Mouse (Mus musculus): ENCODE measurements at regions not wholly inside any gene's neighbourhood (a gene's known extent, or its start where the extent isn't known, plus 50 kb on each side); places are given as distances from the start of the nearest gene placed in this dataset.

DNA sequence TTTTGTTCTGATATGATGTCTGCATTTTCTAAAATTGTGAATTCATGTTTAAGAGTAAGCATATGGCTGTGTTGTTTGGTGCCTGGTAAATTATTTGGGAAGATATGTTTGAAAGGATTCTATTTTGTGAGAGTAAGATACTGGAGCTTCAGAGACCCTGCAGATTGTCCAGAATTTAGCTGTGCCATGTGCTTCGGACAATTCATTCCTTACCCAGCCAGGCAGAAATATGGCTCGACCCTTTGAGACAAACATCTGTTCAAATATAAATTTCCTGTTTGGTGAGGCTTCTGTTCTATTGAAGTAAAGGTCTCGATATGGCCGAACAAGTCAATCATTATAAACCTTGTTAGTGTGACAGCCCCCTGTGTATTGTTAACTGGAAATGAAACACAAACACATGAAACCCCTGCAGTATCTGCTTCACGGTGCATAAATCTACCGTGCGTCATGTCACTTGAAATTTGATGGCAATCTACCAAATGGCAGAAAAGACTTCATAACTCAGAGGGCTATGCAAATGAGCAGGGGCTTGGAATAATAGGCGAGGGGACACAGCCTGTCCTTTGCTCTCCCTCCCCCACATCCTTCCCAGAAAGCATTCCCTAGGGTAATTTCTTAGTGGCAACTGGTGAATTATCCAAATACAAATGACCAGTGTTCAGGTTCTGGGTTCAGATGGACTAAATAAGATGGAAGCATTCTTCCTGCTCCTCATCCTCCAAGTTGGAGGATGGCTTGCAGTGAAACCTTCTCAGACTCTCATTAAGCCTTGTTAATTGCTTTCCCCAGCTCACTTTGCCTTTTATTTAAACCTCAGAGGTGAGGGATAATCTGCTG, 61.8 kb downstream of the Adcyap1 start:
- DNase-seq (ENCODE audit: low spot score): no peak

GRCm38 (mm10) chr17:93261206-93261504, 62.3 kb downstream of the Adcyap1 start:
- no peak for DNase-seq (ENCODE audit: low spot score)

- no peak for DNase-seq (ENCODE audit: low spot score)
Observed at GRCm38 (mm10) chr17:93306121-93306520, 107.3 kb downstream of the Adcyap1 start.

- no peak for DNase-seq (ENCODE audit: low spot score)
Observed at GRCm38 (mm10) chr17:93312139-93312538, 113.3 kb downstream of the Adcyap1 start.

GRCm38 (mm10) chr17:93312640-93313309, 114.0 kb downstream of the Adcyap1 start:
- DNase-seq (ENCODE audit: low spot score): no peak

DNA sequence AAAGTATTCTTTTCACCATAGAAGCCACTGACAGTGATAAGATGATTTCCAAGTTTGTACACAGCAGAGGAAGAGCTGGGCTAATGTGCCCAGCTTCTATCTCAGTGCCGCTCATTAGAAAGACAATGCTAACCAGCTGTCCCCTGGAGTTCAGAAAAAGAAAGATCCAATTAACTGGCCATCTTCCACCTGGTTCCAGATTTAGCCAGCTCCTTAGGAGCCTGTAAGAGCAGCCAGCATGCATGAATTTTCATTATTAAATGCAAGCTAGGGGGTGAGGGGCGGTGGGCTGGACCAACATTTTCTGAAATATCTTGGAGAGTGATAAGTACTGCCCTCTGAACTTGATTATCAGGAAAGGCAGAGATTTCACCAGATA, 114.5 kb downstream of the Adcyap1 start:
- DNase-seq (ENCODE audit: low spot score): no peak

DNA sequence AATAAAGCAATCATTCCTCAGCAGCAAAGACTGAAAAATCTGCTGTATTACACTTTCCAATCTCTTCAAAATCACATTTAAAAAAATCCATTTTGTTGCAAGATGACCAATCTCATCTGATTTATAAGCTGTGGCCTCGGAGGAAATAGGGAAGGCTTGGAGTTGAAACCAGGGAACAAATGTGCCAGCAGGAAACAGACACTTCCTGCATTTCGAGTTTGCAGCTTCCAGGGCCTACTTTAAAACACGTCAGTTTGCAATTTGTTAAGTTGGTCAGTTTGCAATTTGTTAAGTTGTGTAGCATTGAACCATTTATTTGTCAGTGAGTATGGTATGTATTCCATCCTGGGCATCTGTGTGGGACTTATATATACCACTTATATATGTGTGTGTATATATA, 115.3 kb downstream of the Adcyap1 start:
- DNase-seq (ENCODE audit: low spot score): no peak

DNA sequence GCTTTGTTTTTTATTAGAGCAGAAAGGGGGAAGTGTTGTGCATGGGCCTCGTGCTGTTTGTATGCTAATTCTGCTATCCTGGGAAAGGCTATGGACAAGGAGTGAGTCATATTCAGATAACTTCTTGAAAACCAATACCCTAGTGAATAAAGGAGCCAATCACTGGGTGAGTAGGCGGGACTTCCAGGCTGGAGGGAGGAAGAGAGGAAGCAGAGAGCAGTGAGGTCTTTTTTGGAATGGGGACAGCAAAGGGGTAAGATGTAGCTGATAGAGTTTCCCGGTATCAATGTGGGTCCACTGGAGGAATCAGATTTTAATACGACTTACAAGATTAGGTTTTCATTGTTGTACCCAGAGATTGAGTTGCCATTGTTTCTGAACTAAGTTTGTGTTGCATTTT, 122.7 kb downstream of the Adcyap1 start:
- no peak for DNase-seq (ENCODE audit: low spot score)

DNA sequence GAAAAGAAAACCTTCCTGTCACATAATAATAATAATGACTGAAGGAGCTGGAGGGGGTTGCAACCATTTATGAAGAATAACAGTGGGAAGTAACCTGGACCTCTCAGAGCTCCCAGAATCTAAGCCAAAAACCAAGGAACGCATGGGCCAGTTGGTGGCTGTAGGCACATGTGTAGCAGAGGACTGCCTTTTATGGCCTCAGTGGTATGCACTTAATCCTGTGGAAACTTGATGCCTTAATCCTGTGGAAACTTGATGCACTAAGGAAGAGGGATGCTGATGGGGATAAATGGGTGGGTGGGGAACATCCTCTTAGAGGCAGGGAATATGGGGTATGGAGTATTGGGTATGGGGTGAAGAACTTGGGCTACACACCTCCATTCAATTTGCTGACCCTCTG, 138.8 kb downstream of the Adcyap1 start:
- DNase-seq (ENCODE audit: low spot score): no peak

DNA sequence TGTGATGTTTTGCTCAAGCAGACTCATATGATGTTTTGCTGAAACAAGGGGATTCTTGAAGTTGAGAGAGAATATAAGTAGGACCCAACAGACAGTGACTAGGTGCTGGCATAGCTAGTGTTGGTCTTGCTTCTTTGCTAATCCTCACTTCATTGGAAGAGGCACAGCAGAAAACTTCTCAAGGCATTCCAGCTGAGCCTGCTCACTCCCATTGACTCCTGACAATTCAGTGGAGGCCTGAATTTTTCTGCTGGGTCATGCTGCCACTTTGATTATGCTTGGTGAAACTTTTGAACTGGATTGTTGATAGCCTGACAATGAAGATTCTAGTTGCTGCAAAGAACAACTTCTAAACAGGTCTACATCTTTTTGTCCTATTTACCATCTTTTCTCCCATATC, 156.4 kb downstream of the Adcyap1 start:
- DNase-seq (ENCODE audit: low spot score): no peak

DNA sequence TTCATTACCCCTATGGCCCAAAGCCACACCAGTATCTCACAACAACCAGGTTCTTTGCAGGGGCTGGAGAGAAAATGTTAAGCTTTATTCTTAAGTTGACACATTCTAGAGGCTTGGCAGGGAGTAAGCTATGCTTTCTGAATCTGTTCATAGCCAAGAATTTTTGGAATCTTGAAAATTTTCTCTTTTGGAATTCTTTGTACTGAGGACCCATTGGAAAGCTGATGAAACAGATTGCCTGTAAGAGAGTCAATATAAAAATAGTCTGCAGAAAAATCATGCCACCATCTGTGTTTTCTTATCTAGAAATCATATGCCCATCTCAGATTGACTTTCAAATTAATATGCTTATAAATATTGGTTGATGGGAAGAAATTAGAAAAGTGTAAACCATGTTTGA, 164.1 kb downstream of the Adcyap1 start:
- no peak for DNase-seq (ENCODE audit: low spot score)

DNA sequence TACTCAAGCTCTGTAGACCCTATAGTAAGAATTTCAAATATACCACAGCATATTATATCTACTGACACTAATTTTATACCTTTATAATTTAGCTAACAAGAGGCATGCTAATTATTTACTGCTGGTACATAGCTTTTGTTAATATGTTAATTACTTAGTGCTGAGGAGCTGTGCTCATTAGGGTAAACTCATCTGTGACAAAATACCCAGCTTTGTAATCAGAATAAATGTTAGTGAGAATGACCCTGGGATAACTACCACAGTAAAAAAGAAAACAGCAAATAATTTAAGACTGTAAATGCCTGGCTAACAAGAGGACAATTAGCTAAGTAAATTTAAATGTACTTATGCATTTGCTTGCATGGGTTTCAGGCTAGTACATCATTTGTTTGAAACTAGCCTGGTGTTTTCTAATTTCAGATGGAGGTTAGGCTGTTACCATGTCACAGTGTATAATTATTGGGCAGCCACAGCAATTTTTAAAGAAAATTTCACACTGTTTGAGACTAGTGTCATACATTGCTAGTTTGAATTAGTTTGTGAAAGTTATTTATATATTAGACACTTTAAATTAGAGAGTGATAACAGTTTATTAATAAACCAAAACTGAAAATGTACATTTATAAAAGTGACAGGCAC, 178.8 kb downstream of the Adcyap1 start:
- no peak for DNase-seq (ENCODE audit: low spot score)

DNA sequence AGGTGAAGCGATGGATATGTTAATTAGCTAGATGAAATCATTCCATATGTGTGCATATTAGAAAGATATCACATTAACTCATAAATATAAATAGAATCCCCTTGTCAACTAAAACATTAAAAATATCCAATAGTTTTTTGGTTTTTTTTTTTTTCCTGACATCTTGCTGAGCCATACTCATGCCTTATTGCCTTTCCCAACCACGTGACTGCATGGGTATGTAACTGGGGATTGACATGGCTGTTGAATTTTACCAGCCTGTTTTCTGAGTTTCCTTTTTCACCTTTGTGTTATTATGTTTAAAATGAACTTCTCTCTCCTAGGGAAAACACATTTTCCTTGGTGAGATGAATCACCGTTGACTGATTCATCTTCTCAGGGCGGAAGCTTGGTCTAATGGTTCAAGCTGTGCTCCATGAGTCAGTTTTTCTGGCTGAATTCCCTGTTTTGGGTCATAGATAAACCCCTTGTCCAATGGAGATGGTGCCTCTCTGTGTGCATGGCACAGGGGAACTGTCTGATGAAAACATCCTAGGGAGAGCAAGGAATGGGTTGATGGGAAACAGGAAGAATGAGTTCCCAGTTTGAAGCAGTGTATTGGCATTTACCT, 181.1 kb downstream of the Adcyap1 start:
- peak; percentile 16 for DNase-seq (ENCODE audit: low spot score)

- no peak for DNase-seq (ENCODE audit: low spot score)
Observed at GRCm38 (mm10) chr17:93390256-93390655, 191.4 kb downstream of the Adcyap1 start.

- no peak for DNase-seq (ENCODE audit: low spot score)
Observed at GRCm38 (mm10) chr17:93409329-93409728, 210.5 kb downstream of the Adcyap1 start.
